ENCODE assay signal across 25 mouse cellular contexts in genomic region chr16:84653873-84654272, GRCm38 (mm10).
DNase-seq lines count a peak whose midpoint lies in the region; TF ChIP-seq lines count a peak whose summit lies in the region.
"Had no signal": no experiment of that assay in that cellular context is flagged by ENCODE, and none has a peak within 500 bp of the region (broad histone marks: within the 10 kb centered on the region; RNA-seq: fewer than 3 reads in every experiment).

No protein-coding gene starts in this region.

- H3K9ac ChIP-seq in CH12.LX (ENCODE audit: insufficient read depth, low read depth) = peak overlapping the region; percentile 50; the same call in 1 of the 2 replicates
- H3K9ac ChIP-seq: embryonic facial prominence, embryonic 15.5 days; forebrain, postnatal 0 days; heart, embryonic 12.5 days; heart, embryonic 15.5 days; hindbrain, embryonic 13.5 days; intestine, embryonic 15.5 days had no signal

- H3K27me3 ChIP-seq in CH12.LX (replicated peaks) = no peaks in the 10 kb centered on the region
- H3K27me3 ChIP-seq: embryonic facial prominence, embryonic 15.5 days; heart, embryonic 12.5 days; heart, embryonic 15.5 days; hindbrain, embryonic 13.5 days; intestine, embryonic 15.5 days had no signal

- peak overlapping the region; percentile 90 for H3K4me2 ChIP-seq in CH12.LX (ENCODE audit: insufficient read depth, low read depth, poor library complexity, severe bottlenecking)
- H3K4me2 ChIP-seq: embryonic facial prominence, embryonic 15.5 days; heart, embryonic 12.5 days; heart, embryonic 15.5 days; hindbrain, embryonic 13.5 days; intestine, embryonic 15.5 days had no signal

- peak overlapping the region; percentile 55 for H3K27ac ChIP-seq in CH12.LX (ENCODE audit: insufficient read depth, low read depth)
- H3K27ac ChIP-seq: embryonic facial prominence, embryonic 15.5 days; gastrocnemius, adult 2 months; heart, embryonic 15.5 days; hindbrain, embryonic 10.5 days; hindbrain, embryonic 13.5 days; intestine, embryonic 15.5 days had no signal

- TF ChIP-seq EP300 in CH12.LX (IDR thresholded peaks at IDR 0.05; ENCODE audit: low read length) = peak; percentile 74

- H3K79me2 ChIP-seq in CH12.LX (replicated peaks; ENCODE audit: control insufficient read depth, extremely low read depth, insufficient read depth, poor library complexity, severe bottlenecking) = no peaks in the 10 kb centered on the region

- no peak for TF ChIP-seq CTCF in CH12.LX (conservative IDR thresholded peaks at IDR 0.05 in 1 of 2, IDR thresholded peaks at IDR 0.05 in 1 of 2; ENCODE audit: low read depth in 2 of 2, low read length in 2 of 2)

- dilution Hi-C loops in CH12.LX (cut with MboI; ENCODE audit: extremely low pct_ligation_motif_present, extremely low pct_unique_long_range_greater_than_20kb, low sequenced_read_pairs) = no loop called here

- H3K9me3 ChIP-seq in CH12.LX (replicated peaks; ENCODE audit: low read length) = no peaks in the 10 kb centered on the region
- H3K9me3 ChIP-seq: embryonic facial prominence, embryonic 15.5 days; G1E; heart, embryonic 12.5 days; heart, embryonic 15.5 days; hindbrain, embryonic 10.5 days; hindbrain, embryonic 13.5 days; intestine, embryonic 15.5 days had no signal

- no peak overlapping the region for H3K4me3 ChIP-seq in CH12.LX (replicated peaks in 1 of 3; ENCODE audit: low read depth in 2 of 3, low read length in 2 of 3, poor library complexity in 1 of 3)
- H3K4me3 ChIP-seq: embryonic facial prominence, embryonic 15.5 days; gastrocnemius, adult 2 months; heart, embryonic 12.5 days; heart, embryonic 15.5 days; hindbrain, embryonic 10.5 days; hindbrain, embryonic 13.5 days; intestine, embryonic 15.5 days had no signal

- DNase-seq in 3T3-L1 (ENCODE audit: low read depth, low spot score) = peak; percentile 50
- no peak for DNase-seq in CH12.LX (ENCODE audit: extremely low read depth)
- DNase-seq in gonadal fat pad, adult 2 months (ENCODE audit: low read depth) = peak; percentile 87
- DNase-seq in adrenal gland, adult 8-10 months = no peak
- DNase-seq in cerebellum, adult 18-20 months = no peak
- DNase-seq in layer of hippocampus, postnatal 14 days (ENCODE audit: low spot score in 2 of 2) = no peak
- DNase-seq: adrenal gland, postnatal 10 days; adrenal gland, postnatal 36 days; cerebellum, adult 2 months; cerebellum, adult 9-11 months; cerebellum, postnatal 36 days; embryo, embryonic 11 days; forebrain, postnatal 0 days; gastrocnemius, adult 2 months; gastrocnemius, postnatal 14 days; heart, adult 18-20 months; heart, postnatal 10 days; heart, postnatal 36 days had no signal

- TF ChIP-seq POLR2A in CH12.LX (IDR thresholded peaks at IDR 0.05; ENCODE audit: low read depth, low read length) = no peak

- H3K36me3 ChIP-seq in CH12.LX (replicated peaks in 1 of 2; ENCODE audit: control insufficient read depth in 1 of 2, insufficient read depth in 1 of 2, low read length in 1 of 2) = no peaks in the 10 kb centered on the region
- H3K36me3 ChIP-seq: embryonic facial prominence, embryonic 15.5 days; G1E; heart, embryonic 12.5 days; heart, embryonic 15.5 days; hindbrain, embryonic 10.5 days; hindbrain, embryonic 13.5 days; intestine, embryonic 15.5 days had no signal

- H3K4me1 ChIP-seq in CH12.LX (ENCODE audit: control insufficient read depth in 1 of 2, insufficient read depth in 2 of 2) = peaks cover 20 to 32% of the 10 kb centered on the region in 2 experiments
- H3K4me1 ChIP-seq: embryonic facial prominence, embryonic 15.5 days; heart, embryonic 12.5 days; heart, embryonic 15.5 days; hindbrain, embryonic 10.5 days; hindbrain, embryonic 13.5 days; intestine, embryonic 15.5 days had no signal

- no peak for TF ChIP-seq RAD21 in CH12.LX (IDR thresholded peaks at IDR 0.05; ENCODE audit: low read depth, low read length)

- in situ Hi-C loops in CH12.LX (cut with MboI; ENCODE audit: low pct_ligation_motif_present, low pct_unique_long_range_greater_than_20kb, low sequenced_read_pairs) = no loop called here

TF ChIP-seq in CH12.LX, 34 proteins besides CTCF, POLR2A, EP300 and RAD21:
- TF ChIP-seq UBTF (IDR thresholded peaks at IDR 0.05; ENCODE audit: low read depth, low read length) (no peak), IRF4 (IDR thresholded peaks at IDR 0.05; ENCODE audit: low read depth, low read length) (peak; percentile 48), BHLHE40 (IDR thresholded peaks at IDR 0.05; ENCODE audit: low read depth, low read length) (0 out of 2 replicates have a peak, but pooled peaks have one; percentile 16), TCF12 (IDR thresholded peaks at IDR 0.05; ENCODE audit: low read depth, low read length) (peak; percentile 27; the same call in 1 of the 2 replicates), HCFC1 (IDR thresholded peaks at IDR 0.05; ENCODE audit: low read depth, low read length) (0 out of 2 replicates have a peak, but pooled peaks have one; percentile 12), MAFK (IDR thresholded peaks at IDR 0.05; ENCODE audit: insufficient replicate concordance, low read length) (no peak), ZC3H11A (IDR thresholded peaks at IDR 0.05; ENCODE audit: low read depth, low read length) (no peak), E2F4 (IDR thresholded peaks at IDR 0.05; ENCODE audit: insufficient replicate concordance, low read depth, low read length) (no peak), MEF2A (IDR thresholded peaks at IDR 0.05; ENCODE audit: borderline replicate concordance, low read depth, low read length) (no peak; the same call in 1 of the 2 replicates), MAX (IDR thresholded peaks at IDR 0.05; ENCODE audit: low read length) (peak; percentile 52; the same call in 1 of the 2 replicates), CHD2 (IDR thresholded peaks at IDR 0.05; ENCODE audit: low read length) (0 out of 2 replicates have a peak, but pooled peaks have one; percentile 25), MAZ (IDR thresholded peaks at IDR 0.05; ENCODE audit: low read depth, low read length) (no peak), JUND (conservative IDR thresholded peaks at IDR 0.05; ENCODE audit: low read depth, low read length) (no peak), MYC (IDR thresholded peaks at IDR 0.05; ENCODE audit: low read depth, low read length) (0 out of 2 replicates have a peak, but pooled peaks have one; percentile 51)
TF ChIP-seq in CH12.LX: peak in this region for 7.

Comparison
In these comparisons a context has a peak if more than half of its experiments do, and no peak if none do; other contexts are left out.
1. DNase-seq: peak in 3T3-L1 (single experiment) and gonadal fat pad, adult 2 months (single experiment); none in CH12.LX (single experiment), adrenal gland, adult 8-10 months (single experiment), cerebellum, adult 18-20 months (0 of 2) and layer of hippocampus, postnatal 14 days (0 of 2).